Mouse (Mus musculus) MEL (cell line): ENCODE data around the gene Gm12830.

Source experiments
- CTCF ChIP-seq, 3 experiments: IDR thresholded peaks in 2 of 3; conservative IDR thresholded peaks in 1 of 3; 2 replicates each; pipeline ENCODE4 v1.5.1; 2011 to 2012; ENCODE audit warnings: low read length in 3 of 3, low read depth in 2 of 3, mild to moderate bottlenecking in 2 of 3, improper control_type of control experiment in 1 of 3, inconsistent platforms in 1 of 3, mixed read lengths in 1 of 3, moderate library complexity in 1 of 3; ENCODE audit not compliant: control insufficient read depth in 1 of 3, insufficient read depth in 1 of 3, poor library complexity in 1 of 3, severe bottlenecking in 1 of 3
- EP300 ChIP-seq, 2 experiments: IDR thresholded peaks; 2 replicates each; pipeline ENCODE4 v1.6.1; 2011; ENCODE audit warnings: improper control_type of control experiment in 2 of 2, low read length in 2 of 2, low read depth in 1 of 2, mild to moderate bottlenecking in 1 of 2
- MAFK ChIP-seq: IDR thresholded peaks from 2 replicates; pipeline ENCODE4 v1.6.1; 2011; ENCODE audit warnings: low read depth, mild to moderate bottlenecking, low read length, improper control_type of control experiment, borderline replicate concordance
- POLR2A ChIP-seq, 2 experiments: IDR thresholded peaks; 2 replicates each; pipeline ENCODE4 v1.6.1; 2011 to 2012; ENCODE audit warnings: low read length in 2 of 2, mild to moderate bottlenecking in 2 of 2, control low read depth in 1 of 2, improper control_type of control experiment in 1 of 2, low read depth in 1 of 2, moderate library complexity in 1 of 2; ENCODE audit not compliant: control insufficient read depth in 1 of 2, insufficient read depth in 1 of 2, poor library complexity in 1 of 2
- RAD21 ChIP-seq: IDR thresholded peaks from 2 replicates; pipeline ENCODE4 v1.6.1; 2011; ENCODE audit warnings: mild to moderate bottlenecking, low read depth, low read length, improper control_type of control experiment
- SIN3A ChIP-seq: IDR thresholded peaks from 2 replicates; pipeline ENCODE4 v1.6.1; 2012; ENCODE audit warnings: low read length, improper control_type of control experiment, inconsistent platforms

- no peak for TF ChIP-seq CTCF (IDR thresholded peaks at IDR 0.05 in 2 of 3, conservative IDR thresholded peaks at IDR 0.05 in 1 of 3; ENCODE audit: control insufficient read depth in 1 of 3, insufficient read depth in 1 of 3, low read depth in 2 of 3, low read length in 3 of 3, poor library complexity in 1 of 3, severe bottlenecking in 1 of 3)
- TF ChIP-seq POLR2A (IDR thresholded peaks at IDR 0.05; ENCODE audit: control insufficient read depth in 1 of 2, insufficient read depth in 1 of 2, low read depth in 1 of 2, low read length in 2 of 2, poor library complexity in 1 of 2), result no peak
- TF ChIP-seq SIN3A, result no peak
- TF ChIP-seq RAD21, result no peak
- TF ChIP-seq EP300 (IDR thresholded peaks at IDR 0.05; ENCODE audit: low read depth in 1 of 2, low read length in 2 of 2), result no peak
- TF ChIP-seq MAFK, result no peak
Observed at GRCm38 (mm10) chr4:114858426-114858825, 36.9 kb downstream of the Gm12830 start.
